Mouse (Mus musculus) thymus, postnatal 25 days (tissue): ENCODE data around the gene Ctsd.

Source experiments
- DNase-seq: peaks from one replicate; pipeline ENCODE4 v3.0.0; 2022

The Ctsd gene

GRCm38 (mm10) chr7:142331281-142331680 is 56.6 kb downstream of the Ctsd start:
- DNase-seq = no peak

GRCm38 (mm10) chr7:142330271-142330724 is 57.5 kb downstream of the Ctsd start:
- DNase-seq = no peak

GRCm38 (mm10) chr7:142328507-142328906 is 59.3 kb downstream of the Ctsd start:
- DNase-seq = no peak

- no peak for DNase-seq
Observed at GRCm38 (mm10) chr7:142326714-142327445, 61.0 kb downstream of the Ctsd start.
